Mouse (Mus musculus): ENCODE results near the gene H2-T24. TPM values are rescaled to one million over a fixed set of nuclear protein-coding genes. Genes with fewer than 3 reads are reported as not detected.
A peak's percentile ranks its signal among the peaks of the same experiment; 100 is the strongest.

The H2-T24 gene
- polyA plus RNA-seq, 1 experiment from 2014 or later: 1.3 TPM

GRCm38 (mm10) chr17:35999356-35999755 lies 21.0 kb downstream of the H2-T24 start:
- no peaks in the 10 kb centered on the region for H3K27me3 ChIP-seq
- H3K36me3 ChIP-seq: no peaks in the 10 kb centered on the region
- H3K27ac ChIP-seq: no peak overlapping the region
- H3K9me3 ChIP-seq (replicated peaks): no peaks in the 10 kb centered on the region
- WGBS: 55% methylated on average over 7 of the region's 7 CpGs
- peaks cover 24% of the 10 kb centered on the region for H3K4me1 ChIP-seq (replicated peaks)
- no peak overlapping the region for H3K4me3 ChIP-seq
- ATAC-seq (replicated peaks; ENCODE audit: insufficient number of reproducible peaks, insufficient read depth, low FRiP score, low read depth): no peak
- H3K9ac ChIP-seq: no peak overlapping the region
- H3K4me2 ChIP-seq: no peak overlapping the region

GRCm38 (mm10) chr17:35998545-35999305 lies 21.6 kb downstream of the H2-T24 start:
- H3K4me2 ChIP-seq: 0 out of 2 replicates have a peak overlapping the region, but pooled peaks have one; percentile 10
- 63% methylated on average over 6 of the region's 6 CpGs for WGBS
- H3K9ac ChIP-seq: no peak overlapping the region
- H3K27ac ChIP-seq: no peak overlapping the region
- H3K27me3 ChIP-seq: no peaks in the 10 kb centered on the region
- H3K4me1 ChIP-seq (replicated peaks): peaks cover 26% of the 10 kb centered on the region
- H3K4me3 ChIP-seq: no peak overlapping the region
- ATAC-seq (replicated peaks; ENCODE audit: insufficient number of reproducible peaks, insufficient read depth, low FRiP score, low read depth): no peak
- H3K9me3 ChIP-seq (replicated peaks): no peaks in the 10 kb centered on the region
- H3K36me3 ChIP-seq: no peaks in the 10 kb centered on the region

GRCm38 (mm10) chr17:35997713-35998510 lies 22.4 kb downstream of the H2-T24 start:
- Histone ChIP-seq H3K9ac (no peak overlapping the region), H3K4me1 (replicated peaks) (peaks cover 26% of the 10 kb centered on the region), H3K27ac (no peak overlapping the region), H3K27me3 (no peaks in the 10 kb centered on the region), H3K36me3 (no peaks in the 10 kb centered on the region), H3K4me3 (no peak overlapping the region), H3K4me2 (0 out of 2 replicates have a peak overlapping the region, but pooled peaks have one; percentile 13), H3K9me3 (replicated peaks) (no peaks in the 10 kb centered on the region)
- WGBS: 62% methylated on average over 12 of the region's 12 CpGs
- no peak for ATAC-seq (replicated peaks; ENCODE audit: insufficient number of reproducible peaks, insufficient read depth, low FRiP score, low read depth)

GRCm38 (mm10) chr17:35996949-35997348 lies 23.4 kb downstream of the H2-T24 start:
- Histone ChIP-seq H3K4me3 (no peak overlapping the region), H3K9me3 (replicated peaks) (no peaks in the 10 kb centered on the region), H3K4me2 (no peak overlapping the region), H3K27ac (no peak overlapping the region), H3K27me3 (no peaks in the 10 kb centered on the region), H3K4me1 (replicated peaks) (peaks cover 26% of the 10 kb centered on the region), H3K9ac (no peak overlapping the region), H3K36me3 (no peaks in the 10 kb centered on the region)
- 3% methylated on average over 11 of the region's 11 CpGs for WGBS
- peak; percentile 44 for ATAC-seq (replicated peaks; ENCODE audit: insufficient number of reproducible peaks, insufficient read depth, low FRiP score, low read depth)

- WGBS: 2% methylated on average over 14 of the region's 14 CpGs
- no peak for ATAC-seq (replicated peaks; ENCODE audit: insufficient number of reproducible peaks, insufficient read depth, low FRiP score, low read depth)
- Histone ChIP-seq H3K4me3 (peak overlapping the region; percentile 73), H3K9me3 (replicated peaks) (no peaks in the 10 kb centered on the region), H3K4me1 (replicated peaks) (peaks cover 29% of the 10 kb centered on the region), H3K36me3 (no peaks in the 10 kb centered on the region), H3K4me2 (peak overlapping the region; percentile 80), H3K27ac (peak overlapping the region; percentile 81; the same call in 1 of the 2 replicates), H3K9ac (peak overlapping the region; percentile 60), H3K27me3 (no peaks in the 10 kb centered on the region)
Measured at GRCm38 (mm10) chr17:35994879-35995240, 25.5 kb downstream of the H2-T24 start.

- peak overlapping the region; percentile 60 for H3K9ac ChIP-seq
- no peaks in the 10 kb centered on the region for H3K9me3 ChIP-seq (replicated peaks)
- WGBS: 3% methylated on average over 31 of the region's 31 CpGs
- H3K27ac ChIP-seq: peak overlapping the region; percentile 81
- peak; percentile 72; the same call in 1 of the 2 replicates for ATAC-seq (replicated peaks; ENCODE audit: insufficient number of reproducible peaks, insufficient read depth, low FRiP score, low read depth)
- no peaks in the 10 kb centered on the region for H3K36me3 ChIP-seq
- no peaks in the 10 kb centered on the region for H3K27me3 ChIP-seq
- peak overlapping the region; percentile 73 for H3K4me3 ChIP-seq
- peak overlapping the region; percentile 80 for H3K4me2 ChIP-seq
- peaks cover 27% of the 10 kb centered on the region for H3K4me1 ChIP-seq (replicated peaks)
Measured at GRCm38 (mm10) chr17:35994175-35994878, 26.0 kb downstream of the H2-T24 start.

GRCm38 (mm10) chr17:35993675-35994074 lies 26.7 kb downstream of the H2-T24 start:
- peak; percentile 73 for ATAC-seq (replicated peaks; ENCODE audit: insufficient number of reproducible peaks, insufficient read depth, low FRiP score, low read depth)

GRCm38 (mm10) chr17:35991781-35992180 lies 28.6 kb downstream of the H2-T24 start:
- WGBS: 36% methylated on average over 10 of the region's 10 CpGs
- H3K9me3 ChIP-seq (replicated peaks): no peaks in the 10 kb centered on the region
- H3K27ac ChIP-seq: no peak overlapping the region
- H3K4me2 ChIP-seq: no peak overlapping the region
- ATAC-seq (replicated peaks; ENCODE audit: insufficient number of reproducible peaks, insufficient read depth, low FRiP score, low read depth): no peak
- H3K9ac ChIP-seq: no peak overlapping the region
- H3K27me3 ChIP-seq: no peaks in the 10 kb centered on the region
- no peak overlapping the region for H3K4me3 ChIP-seq
- peaks cover 19% of the 10 kb centered on the region for H3K4me1 ChIP-seq (replicated peaks)
- H3K36me3 ChIP-seq: peaks cover 23% of the 10 kb centered on the region

More at GRCm38 (mm10) chr17:35993675-35994074, 26.7 kb downstream of the H2-T24 start:
- Histone ChIP-seq H3K27ac (no peak overlapping the region), H3K9ac (no peak overlapping the region), H3K4me1 (replicated peaks) (peaks cover 27% of the 10 kb centered on the region), H3K4me3 (peak overlapping the region; percentile 73), H3K9me3 (replicated peaks) (no peaks in the 10 kb centered on the region), H3K4me2 (peak overlapping the region; percentile 80), H3K27me3 (no peaks in the 10 kb centered on the region), H3K36me3 (peaks cover 5% of the 10 kb centered on the region; the same call in 1 of the 2 replicates)
- WGBS: 4% methylated on average over 17 of the region's 17 CpGs

GRCm38 (mm10) chr17:35981776-35982175 lies 38.6 kb downstream of the H2-T24 start:
- Histone ChIP-seq H3K27me3 (no peaks in the 10 kb centered on the region), H3K9ac (no peak overlapping the region), H3K4me3 (no peak overlapping the region), H3K36me3 (peaks cover 28% of the 10 kb centered on the region), H3K9me3 (replicated peaks) (no peaks in the 10 kb centered on the region), H3K27ac (no peak overlapping the region), H3K4me1 (replicated peaks) (peaks cover 19% of the 10 kb centered on the region), H3K4me2 (no peak overlapping the region)
- no peak for ATAC-seq (replicated peaks; ENCODE audit: insufficient number of reproducible peaks, insufficient read depth, low FRiP score, low read depth)
- 91% methylated on average over 9 of the region's 9 CpGs for WGBS

GRCm38 (mm10) chr17:35980363-35980754 lies 40.0 kb downstream of the H2-T24 start:
- peak overlapping the region; percentile 80 for H3K9ac ChIP-seq
- H3K4me2 ChIP-seq: peak overlapping the region; percentile 91
- peak overlapping the region; percentile 92 for H3K4me3 ChIP-seq
- H3K4me1 ChIP-seq (replicated peaks): peaks cover 19% of the 10 kb centered on the region
- peak; percentile 31 for ATAC-seq (replicated peaks; ENCODE audit: insufficient number of reproducible peaks, insufficient read depth, low FRiP score, low read depth)
- WGBS: under 1% methylated on average over 28 of the region's 29 CpGs
- H3K27me3 ChIP-seq: no peaks in the 10 kb centered on the region
- no peaks in the 10 kb centered on the region for H3K9me3 ChIP-seq (replicated peaks)
- peaks cover 26% of the 10 kb centered on the region for H3K36me3 ChIP-seq
- peak overlapping the region; percentile 97 for H3K27ac ChIP-seq
